Mouse (Mus musculus): Measurements from ENCODE around the gene Crisp3. TPM values are rescaled to one million over a fixed set of nuclear protein-coding genes. Genes with fewer than 3 reads are reported as not detected.
"Not testable (repeated sequence)": the region's sequence is repeated elsewhere in the genome, so short reads cannot be mapped to it uniquely, and the experiment has no call there.

Crisp3 gene
- not detected for total RNA-seq (2021)

- no peak for DNase-seq (ENCODE audit: extremely low spot score in 1 of 2, low spot score in 1 of 2)
These were observed at the start of gene Crisp3 for GRCm38 (mm10) chr17:40242135-40242534. Gene Crisp3, minus strand, starts transcription at chr17:40242288.

- no peak for DNase-seq (ENCODE audit: extremely low spot score in 1 of 2, low spot score in 1 of 2)
These were observed 43.3 kb upstream of the Crisp3 start for GRCm38 (mm10) chr17:40285435-40285834.

GRCm38 (mm10) chr17:40275519-40275918 is 33.4 kb upstream of the Crisp3 start:
- DNase-seq (ENCODE audit: extremely low spot score in 1 of 2, low spot score in 1 of 2), result no peak

- DNase-seq (ENCODE audit: extremely low spot score in 1 of 2, low spot score in 1 of 2), result no peak
These were observed 32.9 kb upstream of the Crisp3 start for GRCm38 (mm10) chr17:40274906-40275470.

GRCm38 (mm10) chr17:40252487-40252886 is 10.4 kb upstream of the Crisp3 start:
- DNase-seq (ENCODE audit: extremely low spot score in 1 of 2, low spot score in 1 of 2), result no peak

GRCm38 (mm10) chr17:40208540-40208939 is 33.5 kb downstream of the Crisp3 start, which contains the start of gene Pgk2:
Gene Pgk2, minus strand, starts transcription at chr17:40208640.
- no peak for DNase-seq (ENCODE audit: extremely low spot score in 1 of 2, low spot score in 1 of 2)

GRCm38 (mm10) chr17:40201803-40202202 is 40.3 kb downstream of the Crisp3 start:
- not testable (repeated sequence) for DNase-seq (ENCODE audit: extremely low spot score in 1 of 2, low spot score in 1 of 2)

GRCm38 (mm10) chr17:40190192-40190591 is 51.9 kb downstream of the Crisp3 start:
- not testable (repeated sequence) for DNase-seq (ENCODE audit: extremely low spot score in 1 of 2, low spot score in 1 of 2)

Other genes with a start within 250 kb of the Crisp3 start
- gene AC192777.2, start 146.8 kb downstream of the Crisp3 start, total RNA-seq (2021), result not detected
- not detected for gene Pgk2, start 33.6 kb downstream of the Crisp3 start, total RNA-seq (2021)
- gene Crisp1, start 76.9 kb upstream of the Crisp3 start, total RNA-seq (2021), result not detected

Measured in layer of hippocampus, postnatal 25 days (tissue).